Mouse (Mus musculus): ENCODE measurements around the gene Eef2kmt. TPM values are rescaled to one million over a fixed set of nuclear protein-coding genes. Genes with fewer than 3 reads are reported as not detected.

Eef2kmt gene
- polyA plus RNA-seq, 1 experiment from 2014 or later: 19.5 TPM

GRCm38 (mm10) chr16:5203200-5203599, 52.6 kb downstream of the Eef2kmt start:
- Histone ChIP-seq H3K27me3 (replicated peaks) (no peaks in the 10 kb centered on the region), H3K36me3 (peaks cover 25% of the 10 kb centered on the region), H3K4me3 (peak overlapping the region; percentile 71), H3K4me2 (peak overlapping the region; percentile 98), H3K27ac (ENCODE audit: poor library complexity, severe bottlenecking) (no peak overlapping the region), H3K9ac (peak overlapping the region; percentile 72), H3K4me1 (replicated peaks) (peaks cover 11% of the 10 kb centered on the region; the same call in 1 of the 2 replicates), H3K9me3 (replicated peaks) (no peaks in the 10 kb centered on the region)
- under 1% methylated on average over 36 of the region's 36 CpGs for WGBS
- ATAC-seq (ENCODE audit: insufficient number of reproducible peaks, low FRiP score): peak; percentile 26

GRCm38 (mm10) chr16:5202681-5203080, 53.1 kb downstream of the Eef2kmt start:
- Histone ChIP-seq H3K9me3 (replicated peaks) (no peaks in the 10 kb centered on the region), H3K27me3 (replicated peaks) (no peaks in the 10 kb centered on the region), H3K4me2 (peak overlapping the region; percentile 98), H3K36me3 (peaks cover 27% of the 10 kb centered on the region), H3K4me1 (replicated peaks) (peaks cover 11% of the 10 kb centered on the region; the same call in 1 of the 2 replicates), H3K9ac (no peak overlapping the region; the same call in 1 of the 2 replicates), H3K27ac (ENCODE audit: poor library complexity, severe bottlenecking) (no peak overlapping the region), H3K4me3 (peak overlapping the region; percentile 71)
- ATAC-seq (ENCODE audit: insufficient number of reproducible peaks, low FRiP score): no peak
- WGBS: 10% methylated on average over 4 of the region's 4 CpGs

- Histone ChIP-seq H3K27me3 (replicated peaks) (no peaks in the 10 kb centered on the region), H3K9ac (peak overlapping the region; percentile 14; the same call in 1 of the 2 replicates), H3K4me1 (replicated peaks) (no peaks in the 10 kb centered on the region), H3K36me3 (peaks cover 30% of the 10 kb centered on the region), H3K27ac (ENCODE audit: poor library complexity, severe bottlenecking) (no peak overlapping the region), H3K4me2 (no peak overlapping the region), H3K9me3 (replicated peaks) (no peaks in the 10 kb centered on the region), H3K4me3 (no peak overlapping the region)
- no peak for ATAC-seq (ENCODE audit: insufficient number of reproducible peaks, low FRiP score)
- WGBS: 20% methylated on average over 6 of the region's 6 CpGs
These were observed 60.7 kb downstream of the Eef2kmt start for GRCm38 (mm10) chr16:5195080-5195479.

Small RNA genes lying within 50 kb of the gene (microRNA-seq; reads per million reads assigned to microRNA genes)
- gene Gm23689: not detected
- not detected for gene Gm26095
- gene Mir6364: not detected

Other genes starting within 250 kb of the Eef2kmt start
- 2.0 and 3.7 TPM in 2 replicates for gene Smim22, start 248.7 kb downstream of the Eef2kmt start, polyA plus RNA-seq (2016; fragmentation: Nextera tagmentation; extraction: Ambion mirVana)
- 44.1 and 48.3 TPM in 2 replicates for gene Rogdi, start 242.4 kb downstream of the Eef2kmt start, polyA plus RNA-seq (2016; fragmentation: Nextera tagmentation; extraction: Ambion mirVana)
- 111 and 114 TPM in 2 replicates for gene Glyr1, start 206.1 kb downstream of the Eef2kmt start, polyA plus RNA-seq (2016; fragmentation: Nextera tagmentation; extraction: Ambion mirVana)
- gene Ubn1, start 205.9 kb downstream of the Eef2kmt start, polyA plus RNA-seq (2016; fragmentation: Nextera tagmentation; extraction: Ambion mirVana): 16.3 and 16.7 TPM in 2 replicates
- gene Ppl, start 123.6 kb downstream of the Eef2kmt start, polyA plus RNA-seq (2016; fragmentation: Nextera tagmentation; extraction: Ambion mirVana): 1.5 and 2.1 TPM in 2 replicates
- not detected in 2 replicates for gene Sec14l5, start 108.9 kb downstream of the Eef2kmt start, polyA plus RNA-seq (2016; fragmentation: Nextera tagmentation; extraction: Ambion mirVana)
- gene Nagpa, start 52.0 kb downstream of the Eef2kmt start, polyA plus RNA-seq (2016; fragmentation: Nextera tagmentation; extraction: Ambion mirVana): 14.0 and 15.4 TPM in 2 replicates
- 2.5 and 3.2 TPM in 2 replicates for gene AU021092, start 33.7 kb downstream of the Eef2kmt start, polyA plus RNA-seq (2016; fragmentation: Nextera tagmentation; extraction: Ambion mirVana)
- gene Alg1, start 22.4 kb downstream of the Eef2kmt start, polyA plus RNA-seq (2016; fragmentation: Nextera tagmentation; extraction: Ambion mirVana): 23.9 and 24.6 TPM in 2 replicates